Mouse (Mus musculus) lung, postnatal 4 days (tissue): ENCODE data around the gene Gm10100.
"Not testable (repeated sequence)": the region's sequence is repeated elsewhere in the genome, so short reads cannot be mapped to it uniquely, and the experiment has no call there.

Experiments used
- DNase-seq, 2 experiments: peaks; one replicate each; pipeline ENCODE4 v3.0.0; 2021

Gm10100 gene

GRCm38 (mm10) chr10:77753448-77753847 is 27.2 kb downstream of the Gm10100 start:
- DNase-seq: no peak

- not testable (repeated sequence) for DNase-seq
These were observed 33.3 kb downstream of the Gm10100 start, which contains the start of gene Gm3233 for GRCm38 (mm10) chr10:77759582-77759981. Gene Gm3233 (minus strand): TSS chr10:77759682.

- DNase-seq: no peak
These were observed 43.4 kb downstream of the Gm10100 start for GRCm38 (mm10) chr10:77769727-77770126.

- DNase-seq: not testable (repeated sequence)
These were observed 44.9 kb downstream of the Gm10100 start, which contains the start of gene Gm3238 for GRCm38 (mm10) chr10:77771225-77771624. Gene Gm3238 (minus strand): TSS chr10:77771325.

DNA sequence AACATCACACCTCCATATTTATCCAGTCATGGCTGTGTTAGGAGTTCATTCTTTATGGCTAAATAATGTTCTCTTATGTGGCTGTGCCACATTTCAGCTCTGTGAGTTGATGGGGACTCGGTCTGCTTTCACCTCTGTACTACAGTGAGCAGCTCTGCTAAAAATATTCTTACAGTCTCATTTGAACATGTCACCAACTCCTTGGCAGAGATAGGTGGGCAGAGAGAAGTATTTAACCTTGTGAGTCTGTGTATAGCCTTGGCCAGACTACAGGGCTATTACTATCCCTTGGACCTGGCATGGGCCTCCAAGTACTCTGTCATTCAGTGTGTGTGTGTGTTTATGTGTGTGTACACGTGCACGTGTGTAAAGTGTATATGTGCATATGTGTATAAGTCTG is 45.9 kb downstream of the Gm10100 start:
- DNase-seq: not testable (repeated sequence)
